Comparison of ENCODE assay signal across 12 mouse cellular contexts in genomic region chr3:146037906-146038305, GRCm38 (mm10). TPM values are rescaled to one million over a fixed set of nuclear protein-coding genes. Genes with fewer than 3 reads are reported as not detected.
A peak's percentile ranks its signal among the peaks of the same experiment; 100 is the strongest.
DNase-seq lines count a peak whose midpoint lies in the region; ATAC-seq and TF ChIP-seq lines count a peak whose summit lies in the region.
"Had no signal": no experiment of that assay in that cellular context is flagged by ENCODE, and none has a peak within 500 bp of the region (broad histone marks: within the 10 kb centered on the region; RNA-seq: fewer than 3 reads in every experiment).

No protein-coding gene starts in this region.

- TF ChIP-seq CTCF in kidney, postnatal 0 days (IDR thresholded peaks at IDR 0.05; ENCODE audit: low read depth), result no peak

- no peak overlapping the region for H3K4me3 ChIP-seq in embryonic facial prominence, embryonic 10.5 days
- H3K4me3 ChIP-seq in hindbrain, embryonic 15.5 days, result no peak overlapping the region
- no peak overlapping the region for H3K4me3 ChIP-seq in kidney, postnatal 0 days (replicated peaks; ENCODE audit: low read depth, low read length)
- H3K4me3 ChIP-seq in liver, embryonic 16.5 days (ENCODE audit: low read depth, low read length), result no peak overlapping the region
- H3K4me3 ChIP-seq: embryonic facial prominence, embryonic 13.5 days; lung, embryonic 15.5 days had no signal

- peak; percentile 24 for DNase-seq in embryonic facial prominence, embryonic 10.5 days (ENCODE audit: low spot score)
- peak; percentile 47 for DNase-seq in kidney, postnatal 0 days (ENCODE audit: low spot score)
- no peak for DNase-seq in right cerebral cortex, adult 18-20 months
- DNase-seq in left cerebral cortex, adult 8-10 months (ENCODE audit: low spot score in 2 of 2), result no peak
- no peak for DNase-seq in lung, adult 18-20 months
- DNase-seq: cerebellum, adult 2 months; heart, adult 11 months; thymus, postnatal 36 days had no signal

- H3K4me1 ChIP-seq in embryonic facial prominence, embryonic 10.5 days, result peaks cover 17% of the 10 kb centered on the region
- H3K4me1 ChIP-seq in hindbrain, embryonic 15.5 days (replicated peaks), result peaks cover 5% of the 10 kb centered on the region; the same call in 1 of the 2 replicates
- H3K4me1 ChIP-seq in kidney, postnatal 0 days (replicated peaks; ENCODE audit: insufficient read depth, low read length), result no peaks in the 10 kb centered on the region
- no peaks in the 10 kb centered on the region for H3K4me1 ChIP-seq in liver, embryonic 16.5 days (ENCODE audit: control insufficient read depth, low read depth, low read length)
- H3K4me1 ChIP-seq: embryonic facial prominence, embryonic 13.5 days; lung, embryonic 15.5 days had no signal

- WGBS in embryonic facial prominence, embryonic 10.5 days, result 60% methylated on average over 15 of the region's 15 CpGs
- WGBS in hindbrain, embryonic 15.5 days, result 32% methylated on average over 15 of the region's 15 CpGs
- 24% methylated on average over 15 of the region's 15 CpGs for WGBS in kidney, postnatal 0 days
- 58% methylated on average over 15 of the region's 15 CpGs for WGBS in liver, embryonic 16.5 days (ENCODE audit: insufficient replicate concordance)

- H3K4me2 ChIP-seq in hindbrain, embryonic 15.5 days, result no peak overlapping the region
- no peak overlapping the region for H3K4me2 ChIP-seq in kidney, postnatal 0 days (ENCODE audit: low read length)
- peak overlapping the region; percentile 33 for H3K4me2 ChIP-seq in liver, embryonic 16.5 days (ENCODE audit: low read depth, low read length)
- H3K4me2 ChIP-seq: embryonic facial prominence, embryonic 13.5 days; lung, embryonic 15.5 days had no signal

- no peaks in the 10 kb centered on the region for H3K36me3 ChIP-seq in embryonic facial prominence, embryonic 10.5 days (replicated peaks)
- no peaks in the 10 kb centered on the region for H3K36me3 ChIP-seq in hindbrain, embryonic 15.5 days
- H3K36me3 ChIP-seq in kidney, postnatal 0 days (ENCODE audit: insufficient read depth, low read length), result no peaks in the 10 kb centered on the region
- no peaks in the 10 kb centered on the region for H3K36me3 ChIP-seq in liver, embryonic 16.5 days (ENCODE audit: control insufficient read depth, insufficient read depth)
- H3K36me3 ChIP-seq: embryonic facial prominence, embryonic 13.5 days; lung, embryonic 15.5 days had no signal

- H3K9me3 ChIP-seq in embryonic facial prominence, embryonic 10.5 days, result peaks cover 2% of the 10 kb centered on the region; the same call in 1 of the 2 replicates
- H3K9me3 ChIP-seq in hindbrain, embryonic 15.5 days, result no peaks in the 10 kb centered on the region
- H3K9me3 ChIP-seq in kidney, postnatal 0 days (replicated peaks; ENCODE audit: low read length), result no peaks in the 10 kb centered on the region
- no peaks in the 10 kb centered on the region for H3K9me3 ChIP-seq in liver, embryonic 16.5 days (replicated peaks; ENCODE audit: control insufficient read depth, low read length)
- H3K9me3 ChIP-seq: embryonic facial prominence, embryonic 13.5 days; lung, embryonic 15.5 days had no signal

- ATAC-seq in hindbrain, embryonic 15.5 days (ENCODE audit: low FRiP score, low read depth), result peak; percentile 23; the same call in 1 of the 2 replicates
- ATAC-seq in kidney, postnatal 0 days (replicated peaks; ENCODE audit: low FRiP score, low read depth), result peak; percentile 84
- ATAC-seq in liver, embryonic 16.5 days (ENCODE audit: low read depth), result peak; percentile 61

- H3K27me3 ChIP-seq in embryonic facial prominence, embryonic 10.5 days (replicated peaks; ENCODE audit: low read depth, poor library complexity, severe bottlenecking), result peaks cover 21% of the 10 kb centered on the region
- H3K27me3 ChIP-seq in hindbrain, embryonic 15.5 days, result no peaks in the 10 kb centered on the region
- no peaks in the 10 kb centered on the region for H3K27me3 ChIP-seq in kidney, postnatal 0 days (ENCODE audit: insufficient read depth, low read length)
- H3K27me3 ChIP-seq in liver, embryonic 16.5 days (ENCODE audit: control insufficient read depth, insufficient read depth, low read depth, low read length), result no peaks in the 10 kb centered on the region

- no peak overlapping the region for H3K27ac ChIP-seq in embryonic facial prominence, embryonic 10.5 days (replicated peaks)
- H3K27ac ChIP-seq in hindbrain, embryonic 15.5 days (replicated peaks), result 0 out of 2 replicates have a peak overlapping the region, but pooled peaks have one; percentile 23
- H3K27ac ChIP-seq in kidney, postnatal 0 days, result peak overlapping the region; percentile 42; the same call in 1 of the 2 replicates
- no peak overlapping the region for H3K27ac ChIP-seq in liver, embryonic 16.5 days (ENCODE audit: low read length)
- H3K27ac ChIP-seq: embryonic facial prominence, embryonic 13.5 days; lung, embryonic 15.5 days had no signal

- no peak overlapping the region for H3K9ac ChIP-seq in hindbrain, embryonic 15.5 days
- no peak overlapping the region for H3K9ac ChIP-seq in kidney, postnatal 0 days (ENCODE audit: low read depth, low read length)
- H3K9ac ChIP-seq in liver, embryonic 16.5 days (ENCODE audit: low read depth, low read length), result no peak overlapping the region
- H3K9ac ChIP-seq: embryonic facial prominence, embryonic 13.5 days; lung, embryonic 15.5 days had no signal

RNA-seq across cellular contexts. Expression of gene Syde2, which starts 50.2 kb away (rescaled TPM):
- 1.4 TPM in 2 replicates for polyA plus RNA-seq in embryonic facial prominence, embryonic 10.5 days (2016; fragmentation: Nextera tagmentation; extraction: Ambion mirVana)
- polyA plus RNA-seq in hindbrain, embryonic 15.5 days (2015; fragmentation: Nextera tagmentation; extraction: Ambion mirVana), result 0.34 and 0.54 TPM in 2 replicates
- 1.8 and 1.9 TPM in 2 replicates for polyA plus RNA-seq in kidney, postnatal 0 days (2015; fragmentation: Nextera tagmentation; extraction: Ambion mirVana)
- polyA plus RNA-seq in liver, embryonic 16.5 days (2015; fragmentation: Nextera tagmentation; extraction: Ambion mirVana), result 0.44 and 0.68 TPM in 2 replicates
- total RNA-seq in left cerebral cortex, adult 8-10 months (2022), result 1 to 10 TPM; 2.4 to 3.4 (median 3.1) TPM

Comparison
In these comparisons a context has a peak if more than half of its experiments do, and no peak if none do; other contexts are left out.
1. DNase-seq: peak in embryonic facial prominence, embryonic 10.5 days (single experiment) and kidney, postnatal 0 days (single experiment); none in right cerebral cortex, adult 18-20 months (single experiment), left cerebral cortex, adult 8-10 months (0 of 2) and lung, adult 18-20 months (0 of 2).
2. H3K27ac ChIP-seq: peak in hindbrain, embryonic 15.5 days (single experiment) and kidney, postnatal 0 days (single experiment); none in embryonic facial prominence, embryonic 10.5 days (single experiment) and liver, embryonic 16.5 days (single experiment).
3. ATAC-seq: peak in every context shown above with its lines; median percentile 84 in kidney, postnatal 0 days; 61 in liver, embryonic 16.5 days; 23 in hindbrain, embryonic 15.5 days.